Mouse (Mus musculus) lung, postnatal 36 days (tissue): ENCODE data around the gene Pigl.

Experiments
- DNase-seq: peaks from one replicate; pipeline ENCODE4 v3.0.0; 2022; ENCODE audit warnings: mixed read lengths

Gene Pigl

GRCm38 (mm10) chr11:62537089-62537488, 78.8 kb downstream of the Pigl start:
- no peak for DNase-seq

GRCm38 (mm10) chr11:62537590-62537989, 79.3 kb downstream of the Pigl start:
- no peak for DNase-seq

- peak; percentile 54 for DNase-seq
Observed at GRCm38 (mm10) chr11:62538321-62539088, 80.2 kb downstream of the Pigl start.

GRCm38 (mm10) chr11:62539089-62539890, 81.0 kb downstream of the Pigl start, which contains the start of gene Cenpv:
Gene Cenpv, minus strand, starts transcription at chr11:62539261.
- DNase-seq: peak; percentile 82

- DNase-seq: no peak
Observed at GRCm38 (mm10) chr11:62540167-62540566, 81.9 kb downstream of the Pigl start.

- no peak for DNase-seq
Observed at GRCm38 (mm10) chr11:62540969-62541368, 82.7 kb downstream of the Pigl start.

GRCm38 (mm10) chr11:62541581-62541980, 83.3 kb downstream of the Pigl start:
- no peak for DNase-seq

- DNase-seq: no peak
Observed at GRCm38 (mm10) chr11:62543991-62544390, 85.7 kb downstream of the Pigl start.

- DNase-seq: peak; percentile 87
Observed at GRCm38 (mm10) chr11:62549782-62550181, 91.5 kb downstream of the Pigl start.

- DNase-seq: peak; percentile 92
Observed at GRCm38 (mm10) chr11:62550227-62550685, 92.0 kb downstream of the Pigl start.

- peak; percentile 100 for DNase-seq
Observed at GRCm38 (mm10) chr11:62550727-62551225, 92.5 kb downstream of the Pigl start, which contains the start of gene Ubb. Gene Ubb, plus strand, starts transcription at chr11:62551171.

- peak; percentile 94 for DNase-seq
Observed at GRCm38 (mm10) chr11:62551226-62552119, 93.2 kb downstream of the Pigl start.

GRCm38 (mm10) chr11:62553186-62553585, 94.9 kb downstream of the Pigl start:
- no peak for DNase-seq

GRCm38 (mm10) chr11:62553633-62554032, 95.4 kb downstream of the Pigl start:
- no peak for DNase-seq

- no peak for DNase-seq
Observed at GRCm38 (mm10) chr11:62554163-62554855, 96.0 kb downstream of the Pigl start.

- no peak for DNase-seq
Observed at GRCm38 (mm10) chr11:62554934-62555517, 96.8 kb downstream of the Pigl start.

GRCm38 (mm10) chr11:62555896-62556412, 97.7 kb downstream of the Pigl start:
- DNase-seq: no peak

GRCm38 (mm10) chr11:62557205-62557604, 98.9 kb downstream of the Pigl start:
- DNase-seq: no peak

GRCm38 (mm10) chr11:62558152-62558551, 99.9 kb downstream of the Pigl start:
- no peak for DNase-seq

- peak; percentile 55 for DNase-seq
Observed at GRCm38 (mm10) chr11:62558961-62559646, 100.8 kb downstream of the Pigl start.
